Mouse (Mus musculus) heart, embryonic 16.5 days (tissue): ENCODE data around the gene Pou2f1. TPM values are rescaled to one million over a fixed set of nuclear protein-coding genes. Genes with fewer than 3 reads are reported as not detected.

Experiments used
- ATAC-seq: fragments of 200-750 bp; cut with Nextera tagmentation; replicated peaks from 2 replicates; pipeline ENCODE4 v1.8.0; 2017; ENCODE audit warnings: moderate number of reproducible peaks; ENCODE audit not compliant: insufficient read depth, low FRiP score; ENCODE audit errors: extremely low read depth
- H3K27ac ChIP-seq: fragments of 300-500 bp; sonication (generic); 2 replicates; pipeline ENCODE4 v1.5.1; 2014; ENCODE audit warnings: mild to moderate bottlenecking, low read length, control low read depth, moderate library complexity
- H3K27me3 ChIP-seq: fragments of 300-500 bp; sonication (generic); 2 replicates; pipeline ENCODE4 v1.6.1; 2014; ENCODE audit warnings: low read length, mixed read lengths; ENCODE audit not compliant: control insufficient read depth, insufficient read depth
- H3K36me3 ChIP-seq: fragments of 300-500 bp; sonication (generic); 2 replicates; pipeline ENCODE4 v1.6.1; 2014; ENCODE audit not compliant: control insufficient read depth, insufficient read depth
- H3K4me1 ChIP-seq: fragments of 300-500 bp; sonication (generic); 2 replicates; pipeline ENCODE4 v1.6.1; 2014; ENCODE audit warnings: low read length, mixed read lengths; ENCODE audit not compliant: control insufficient read depth, insufficient read depth
- H3K4me2 ChIP-seq: fragments of 300-500 bp; sonication (generic); 2 replicates; pipeline ENCODE4 v1.6.1; 2014; ENCODE audit warnings: low read depth, mild to moderate bottlenecking, control low read depth, low read length
- H3K4me3 ChIP-seq: fragments of 300-500 bp; sonication (generic); 2 replicates; pipeline ENCODE4 v1.5.1; 2014; ENCODE audit warnings: mild to moderate bottlenecking, control low read depth, low read length
- H3K9ac ChIP-seq: fragments of 300-500 bp; sonication (generic); 2 replicates; pipeline ENCODE4 v1.6.1; 2014; ENCODE audit warnings: low read length, control low read depth
- H3K9me3 ChIP-seq: fragments of 300-500 bp; sonication (generic); replicated peaks from 2 replicates; pipeline ENCODE4 v1.6.1; 2016; ENCODE audit warnings: low read length; ENCODE audit not compliant: control insufficient read depth
- WGBS: fragments of 180-500 bp; shearing (Covaris S2); extraction: QIAGEN DNeasy Blood & Tissue Kit; methylation state at CpG from one replicate; pipeline ENCODE4 v1.1.7; 2014; 5-methylcytosine and 5-hydroxymethylcytosine counted together
- polyA plus RNA-seq: library from polyadenylated mRNA; unstranded; fragments of >200 nt; fragmentation: Nextera tagmentation; extraction: Ambion mirVana; gene quantifications from 2 replicates; pipeline ENCODE4 v1.2.1, GENCODE M21; 2015

Gene Pou2f1
- polyA plus RNA-seq, 1 experiment from 2014 or later = 8.5 TPM

GRCm38 (mm10) chr1:165848417-165848816 lies 154.1 kb downstream of the Pou2f1 start:
- H3K4me1 ChIP-seq = peaks cover 11% of the 10 kb centered on the region; the same call in 1 of the 2 replicates
- no peaks in the 10 kb centered on the region for H3K36me3 ChIP-seq
- no peak overlapping the region for H3K4me3 ChIP-seq
- no peaks in the 10 kb centered on the region for H3K9me3 ChIP-seq
- ATAC-seq = no peak
- 84% methylated on average over 8 of the region's 8 CpGs for WGBS
- H3K9ac ChIP-seq = no peak overlapping the region
- no peak overlapping the region for H3K4me2 ChIP-seq
- peaks cover 7% of the 10 kb centered on the region; the same call in 1 of the 2 replicates for H3K27me3 ChIP-seq
- H3K27ac ChIP-seq = no peak overlapping the region

DNA sequence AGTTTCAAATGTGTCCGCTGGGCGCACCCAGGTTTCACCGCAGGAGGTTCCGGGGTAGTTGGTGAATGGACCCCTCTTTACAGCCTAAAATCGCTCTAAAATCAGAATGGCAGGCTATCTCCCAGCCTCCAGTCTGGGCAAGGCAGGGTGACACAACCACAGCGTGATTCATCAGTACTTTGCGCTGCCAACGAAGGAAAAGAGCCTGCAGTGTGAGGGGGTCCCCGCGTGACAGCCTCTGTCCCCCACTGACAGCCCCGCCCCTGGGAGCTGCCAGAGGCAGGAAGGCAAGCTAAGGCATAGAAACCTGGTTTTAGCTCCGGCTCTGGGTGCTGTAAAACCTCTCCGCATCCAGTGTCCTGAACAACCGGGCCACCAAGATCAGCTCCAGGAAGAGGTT lies 157.1 kb downstream of the Pou2f1 start:
- Histone ChIP-seq H3K4me1 (peaks cover 14% of the 10 kb centered on the region), H3K9me3 (no peaks in the 10 kb centered on the region), H3K27me3 (peaks cover 15% of the 10 kb centered on the region), H3K4me3 (peak overlapping the region; percentile 60), H3K27ac (no peak overlapping the region), H3K9ac (peak overlapping the region; percentile 63), H3K4me2 (peak overlapping the region; percentile 95), H3K36me3 (no peaks in the 10 kb centered on the region)
- 7% methylated on average over 14 of the region's 14 CpGs for WGBS
- ATAC-seq = no peak

GRCm38 (mm10) chr1:165844956-165845355 lies 157.5 kb downstream of the Pou2f1 start:
- H3K9ac ChIP-seq = peak overlapping the region; percentile 63
- no peaks in the 10 kb centered on the region for H3K9me3 ChIP-seq
- peak overlapping the region; percentile 95 for H3K4me2 ChIP-seq
- 0 out of 2 replicates have a peak overlapping the region, but pooled peaks have one; percentile 7 for H3K27ac ChIP-seq
- 1% methylated on average over 26 of the region's 26 CpGs for WGBS
- H3K4me3 ChIP-seq = peak overlapping the region; percentile 60
- no peaks in the 10 kb centered on the region for H3K36me3 ChIP-seq
- ATAC-seq = peak; percentile 45
- H3K27me3 ChIP-seq = peaks cover 15% of the 10 kb centered on the region
- peaks cover 14% of the 10 kb centered on the region for H3K4me1 ChIP-seq

DNA sequence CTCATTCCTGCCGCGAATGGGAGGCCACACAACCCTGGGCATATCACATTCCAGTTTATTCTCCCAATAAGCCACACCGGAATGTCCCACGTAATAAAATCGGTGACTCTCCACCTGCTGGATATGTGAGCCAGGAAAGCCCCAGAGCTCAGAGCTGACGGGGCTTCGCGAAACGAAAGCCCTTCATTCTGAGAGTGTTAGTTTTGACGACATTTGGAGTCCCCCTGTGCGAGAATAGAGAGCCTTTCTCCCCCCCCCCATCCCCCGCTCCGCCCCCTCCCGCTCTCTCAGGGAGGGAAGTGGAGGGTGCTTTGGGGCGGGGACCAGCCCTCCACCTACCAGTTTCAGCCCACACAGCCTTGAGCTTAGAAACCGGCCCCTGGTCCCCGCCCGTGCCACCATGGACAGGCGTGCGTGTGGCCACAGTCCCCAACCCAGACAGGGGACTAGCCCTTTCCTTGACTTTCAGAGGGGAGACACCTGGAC lies 158.0 kb downstream of the Pou2f1 start:
- Histone ChIP-seq H3K4me3 (peak overlapping the region; percentile 60), H3K9me3 (no peaks in the 10 kb centered on the region), H3K36me3 (no peaks in the 10 kb centered on the region), H3K4me2 (peak overlapping the region; percentile 95), H3K4me1 (peaks cover 14% of the 10 kb centered on the region), H3K27ac (0 out of 2 replicates have a peak overlapping the region, but pooled peaks have one; percentile 7), H3K27me3 (peaks cover 17% of the 10 kb centered on the region), H3K9ac (peak overlapping the region; percentile 63)
- WGBS = 2% methylated on average over 20 of the region's 20 CpGs
- peak; percentile 50 for ATAC-seq

- Histone ChIP-seq H3K9me3 (no peaks in the 10 kb centered on the region), H3K4me2 (no peak overlapping the region), H3K4me3 (no peak overlapping the region), H3K27ac (no peak overlapping the region), H3K36me3 (no peaks in the 10 kb centered on the region), H3K27me3 (peaks cover 17% of the 10 kb centered on the region), H3K9ac (no peak overlapping the region), H3K4me1 (peaks cover 8% of the 10 kb centered on the region)
- no peak for ATAC-seq
- WGBS = 79% methylated on average over 3 of the region's 3 CpGs
Observed at GRCm38 (mm10) chr1:165843586-165843985, 158.9 kb downstream of the Pou2f1 start.

DNA sequence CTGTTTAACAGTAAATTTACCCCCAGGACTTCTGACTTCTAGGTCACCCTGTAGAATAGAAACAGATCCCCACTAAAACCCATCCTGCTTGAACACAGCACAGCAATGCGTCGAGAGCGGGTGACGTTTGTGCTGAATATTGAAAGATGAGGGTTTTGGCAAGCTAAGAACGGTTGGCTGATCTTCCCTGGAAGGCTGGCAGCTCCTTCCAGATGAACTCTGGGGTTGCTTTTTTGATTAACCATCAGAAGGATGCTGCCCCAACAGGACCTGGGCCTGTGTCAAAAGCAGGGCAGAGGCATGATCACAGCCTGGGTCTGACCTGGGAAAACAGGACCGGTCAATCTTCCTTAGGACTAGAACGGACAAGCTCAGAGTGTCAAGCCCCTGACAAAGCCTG lies 160.3 kb downstream of the Pou2f1 start:
- ATAC-seq = no peak
- Histone ChIP-seq H3K9me3 (no peaks in the 10 kb centered on the region), H3K27ac (no peak overlapping the region), H3K4me1 (peaks cover 16% of the 10 kb centered on the region), H3K36me3 (no peaks in the 10 kb centered on the region), H3K4me3 (no peak overlapping the region), H3K9ac (no peak overlapping the region), H3K27me3 (peaks cover 17% of the 10 kb centered on the region), H3K4me2 (no peak overlapping the region)
- WGBS = 88% methylated on average over 7 of the region's 7 CpGs

DNA sequence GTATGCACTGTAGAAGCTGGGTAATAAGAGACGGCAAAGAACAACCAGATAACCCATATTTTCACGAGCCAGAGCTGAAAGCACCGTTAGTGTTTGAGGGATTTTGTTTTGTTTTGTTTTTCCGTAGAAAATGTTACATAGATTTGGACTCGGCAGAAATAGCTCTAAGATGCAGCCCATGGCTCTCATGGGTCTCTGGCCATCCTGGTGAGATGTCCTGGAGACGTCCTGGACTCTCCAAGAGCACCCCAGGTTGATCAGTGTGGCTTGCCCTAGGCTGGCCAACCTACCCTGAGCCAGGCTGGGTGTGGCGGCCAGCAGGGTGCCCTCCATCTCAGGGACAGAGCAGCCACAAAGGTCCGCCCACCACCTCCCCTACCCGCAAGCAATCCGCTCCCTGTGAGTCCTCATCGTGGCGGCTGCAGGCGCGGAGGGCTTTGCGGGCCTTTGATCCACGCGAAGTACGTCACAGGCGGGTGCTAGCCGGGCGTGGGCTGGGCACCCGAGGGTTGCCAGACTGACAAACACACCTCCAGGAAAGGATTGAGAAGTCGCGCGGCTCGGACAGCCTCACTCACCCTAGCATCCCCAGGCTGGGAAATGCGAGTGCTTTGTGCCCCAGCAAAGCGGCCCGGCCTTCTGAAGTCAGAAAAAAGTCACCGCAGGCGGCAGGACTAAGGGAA lies 161.8 kb downstream of the Pou2f1 start:
- Histone ChIP-seq H3K27ac (no peak overlapping the region), H3K36me3 (no peaks in the 10 kb centered on the region), H3K4me3 (peak overlapping the region; percentile 47), H3K9ac (peak overlapping the region; percentile 67), H3K4me1 (peaks cover 28% of the 10 kb centered on the region), H3K27me3 (peaks cover 16% of the 10 kb centered on the region), H3K4me2 (peak overlapping the region; percentile 60), H3K9me3 (no peaks in the 10 kb centered on the region)
- no peak for ATAC-seq
- 13% methylated on average over 31 of the region's 31 CpGs for WGBS

- H3K9ac ChIP-seq = no peak overlapping the region
- 77% methylated on average over 4 of the region's 4 CpGs for WGBS
- H3K4me1 ChIP-seq = peaks cover 24% of the 10 kb centered on the region
- no peaks in the 10 kb centered on the region for H3K9me3 ChIP-seq
- H3K36me3 ChIP-seq = no peaks in the 10 kb centered on the region
- no peak overlapping the region for H3K4me2 ChIP-seq
- H3K27me3 ChIP-seq = peaks cover 13% of the 10 kb centered on the region
- no peak overlapping the region for H3K4me3 ChIP-seq
- H3K27ac ChIP-seq = no peak overlapping the region
- ATAC-seq = no peak
Observed at GRCm38 (mm10) chr1:165839201-165839600, 163.3 kb downstream of the Pou2f1 start.

GRCm38 (mm10) chr1:165837546-165837945 lies 164.9 kb downstream of the Pou2f1 start:
- no peak overlapping the region for H3K4me3 ChIP-seq
- H3K9ac ChIP-seq = no peak overlapping the region
- ATAC-seq = no peak
- H3K36me3 ChIP-seq = no peaks in the 10 kb centered on the region
- 27% methylated on average over 8 of the region's 8 CpGs for WGBS
- peak overlapping the region; percentile 26; the same call in 1 of the 2 replicates for H3K27ac ChIP-seq
- H3K4me2 ChIP-seq = no peak overlapping the region
- H3K27me3 ChIP-seq = peaks cover 8% of the 10 kb centered on the region
- H3K4me1 ChIP-seq = peaks cover 24% of the 10 kb centered on the region
- H3K9me3 ChIP-seq = no peaks in the 10 kb centered on the region
